Mouse (Mus musculus) cerebellum, adult 9-10 months (tissue): ENCODE measurements around the gene Dop1b.
"Not testable (repeated sequence)": the region's sequence is repeated elsewhere in the genome, so short reads cannot be mapped to it uniquely, and the experiment has no call there.

Experiments
- DNase-seq: peaks from one replicate; pipeline ENCODE4 v3.0.0; 2022

The Dop1b gene

DNA sequence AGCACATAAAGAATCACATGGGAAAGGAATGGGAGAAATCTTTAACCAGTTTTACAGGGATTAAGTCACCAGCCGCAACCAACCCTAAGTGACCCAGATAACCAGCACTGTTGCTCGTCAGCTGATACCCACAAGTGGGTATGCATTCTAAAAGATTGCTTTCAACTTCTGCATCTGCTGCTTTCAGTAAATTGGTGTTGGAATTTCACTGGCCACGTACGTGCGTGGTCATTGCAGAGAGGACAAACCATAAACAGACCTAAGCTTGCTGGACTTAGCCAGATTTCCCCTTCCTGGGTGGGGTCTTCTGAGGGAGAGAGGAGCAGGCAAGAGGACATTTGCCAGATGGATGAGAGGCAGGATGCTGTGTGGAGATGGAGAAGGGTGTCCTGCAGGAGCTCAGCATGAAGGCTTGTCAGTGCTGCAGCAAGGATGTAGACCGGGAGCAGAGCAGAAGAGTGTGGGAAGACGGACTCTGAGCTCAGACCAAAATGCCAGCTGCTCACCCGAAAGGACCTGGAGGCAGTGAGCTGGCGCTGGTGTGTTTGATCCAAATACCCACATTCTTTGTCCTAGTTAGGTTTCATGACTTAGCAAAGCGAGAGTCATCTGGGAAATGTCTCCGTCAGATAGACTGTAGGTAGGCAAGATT lies 86.3 kb downstream of the Dop1b start:
- peak; percentile 32 for DNase-seq

- no peak for DNase-seq
These were observed 86.9 kb downstream of the Dop1b start for GRCm38 (mm10) chr16:93798623-93799022.

DNA sequence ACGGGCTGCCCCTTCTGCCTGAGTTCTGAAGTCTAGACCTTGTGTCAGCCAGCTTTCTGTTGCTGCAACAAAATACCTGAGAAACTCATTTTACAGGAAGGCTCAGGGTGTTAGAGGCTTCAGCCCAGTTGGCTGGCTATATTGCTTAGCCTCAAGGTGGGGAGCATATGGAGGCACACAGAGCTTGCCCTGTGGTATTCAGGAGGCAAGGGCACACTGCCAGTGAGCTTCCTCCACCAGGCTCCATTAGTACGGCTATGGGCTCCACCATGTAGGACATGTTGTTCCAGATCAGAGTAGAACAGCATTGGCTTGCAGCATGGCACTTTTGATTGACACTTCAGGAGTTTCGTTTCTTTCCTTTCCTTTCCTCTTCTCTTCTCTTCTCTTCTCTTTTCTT lies 87.4 kb downstream of the Dop1b start:
- DNase-seq = peak; percentile 52

DNA sequence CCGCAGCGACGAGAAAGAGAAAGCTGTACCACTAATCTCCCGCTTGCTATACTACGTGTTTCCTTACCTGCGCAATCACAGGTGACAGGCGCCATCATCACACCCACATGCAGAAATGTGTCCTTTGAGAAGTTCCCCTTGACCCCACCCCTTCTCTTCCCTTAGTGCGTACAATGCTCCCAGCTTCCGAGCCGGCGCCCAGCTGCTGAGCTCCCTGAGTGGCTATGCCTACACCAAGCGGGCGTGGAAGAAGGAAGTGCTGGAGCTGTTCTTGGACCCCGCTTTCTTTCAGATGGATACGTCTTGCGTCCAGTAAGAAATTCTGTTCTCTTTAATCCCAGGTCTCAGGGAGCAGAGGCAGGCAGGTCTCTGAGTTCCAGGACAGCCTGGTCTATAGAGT lies 88.2 kb downstream of the Dop1b start:
- no peak for DNase-seq

DNA sequence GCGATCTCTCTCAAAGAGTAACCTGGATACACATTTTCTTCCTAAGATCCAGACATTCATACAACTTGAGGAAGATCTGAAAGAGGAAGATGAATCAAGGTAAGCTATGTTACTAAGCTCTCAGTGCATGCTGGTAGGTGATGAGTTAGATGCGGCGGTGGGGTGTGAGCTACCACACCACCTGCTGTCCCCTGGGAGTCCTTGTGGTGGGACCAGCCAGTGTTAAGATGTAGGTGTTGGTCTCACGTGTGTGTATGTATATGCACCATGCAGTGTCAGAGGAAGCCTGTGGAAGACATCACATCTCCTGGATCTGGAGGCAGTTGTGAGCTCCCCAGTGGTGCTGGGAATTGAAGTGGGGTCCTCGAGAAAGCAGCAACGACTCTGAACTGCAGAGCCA lies 95.5 kb downstream of the Dop1b start:
- no peak for DNase-seq

- no peak for DNase-seq
These were observed 96.4 kb downstream of the Dop1b start for GRCm38 (mm10) chr16:93807961-93808554.

GRCm38 (mm10) chr16:93815856-93816736 lies 104.4 kb downstream of the Dop1b start:
- no peak for DNase-seq

- no peak for DNase-seq
These were observed 105.2 kb downstream of the Dop1b start for GRCm38 (mm10) chr16:93816861-93817260.

- no peak for DNase-seq
These were observed 105.7 kb downstream of the Dop1b start for GRCm38 (mm10) chr16:93817371-93817770.

GRCm38 (mm10) chr16:93818691-93819324 lies 107.1 kb downstream of the Dop1b start:
- DNase-seq = no peak

- no peak for DNase-seq
These were observed 107.6 kb downstream of the Dop1b start for GRCm38 (mm10) chr16:93819325-93819696.

GRCm38 (mm10) chr16:93820040-93820439 lies 108.3 kb downstream of the Dop1b start:
- no peak for DNase-seq

GRCm38 (mm10) chr16:93821706-93822105 lies 110.0 kb downstream of the Dop1b start:
- DNase-seq = no peak

GRCm38 (mm10) chr16:93822433-93823225 lies 110.9 kb downstream of the Dop1b start:
- DNase-seq = not testable (repeated sequence)

DNA sequence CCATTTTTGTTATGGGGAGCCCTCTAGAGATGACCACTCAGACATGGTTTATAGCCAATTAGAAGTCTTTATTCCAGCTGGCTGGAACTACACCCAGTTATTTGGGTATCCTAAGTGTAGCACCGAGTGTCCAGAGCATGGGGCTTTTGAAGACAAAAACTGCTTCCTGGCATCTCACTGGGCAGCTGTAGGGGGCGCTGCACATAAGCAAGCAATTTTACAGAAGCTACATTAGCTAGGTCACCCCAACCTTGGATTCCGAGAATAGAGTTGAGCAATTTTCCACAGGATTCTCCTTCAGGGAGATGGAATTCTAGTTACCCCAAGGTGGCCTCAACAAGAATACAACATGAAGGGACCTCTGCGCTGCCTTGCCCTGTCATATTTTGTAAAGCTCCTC lies 113.1 kb downstream of the Dop1b start:
- no peak for DNase-seq

GRCm38 (mm10) chr16:93825463-93825862 lies 113.8 kb downstream of the Dop1b start:
- no peak for DNase-seq

DNA sequence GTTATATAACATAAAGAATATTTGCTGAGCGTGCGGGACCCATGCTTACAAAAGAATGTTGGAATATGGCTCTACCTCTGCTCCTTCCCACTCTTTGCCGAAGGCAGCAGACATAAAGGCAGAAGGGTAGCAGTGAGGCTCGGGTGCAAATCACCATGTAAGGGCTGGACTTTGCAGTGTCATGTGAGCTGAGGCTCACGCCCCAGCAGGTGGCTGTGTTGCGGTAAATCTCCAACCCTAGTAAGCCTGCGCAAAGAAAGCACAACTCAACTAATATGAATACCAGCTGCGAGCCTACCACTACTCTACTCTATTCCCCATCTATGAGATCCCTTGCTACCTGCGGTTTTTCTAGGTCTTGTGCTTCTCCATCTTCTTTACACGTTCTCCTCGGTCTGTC lies 114.3 kb downstream of the Dop1b start:
- DNase-seq = no peak

GRCm38 (mm10) chr16:93826478-93826877 lies 114.8 kb downstream of the Dop1b start:
- DNase-seq = not testable (repeated sequence)

DNA sequence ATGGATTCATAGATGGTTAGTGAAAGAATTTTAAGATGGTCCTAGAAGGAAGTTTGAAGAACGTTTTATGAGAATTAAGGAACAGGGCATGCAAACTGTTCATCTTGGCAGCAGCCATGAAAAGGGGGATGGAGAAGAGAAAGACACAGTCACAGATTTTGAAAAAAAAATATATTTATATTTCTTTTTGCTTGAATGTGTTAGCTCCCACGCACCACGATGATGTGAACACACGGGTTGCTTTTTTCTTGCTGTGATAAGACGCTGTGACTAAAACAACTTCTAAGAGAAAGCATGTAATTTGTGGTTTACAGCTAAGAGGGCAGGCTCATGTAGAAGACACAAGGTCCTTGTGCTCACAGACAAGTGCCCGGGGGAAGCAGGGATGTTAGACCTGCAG lies 115.2 kb downstream of the Dop1b start:
- no peak for DNase-seq

- no peak for DNase-seq
These were observed 117.8 kb downstream of the Dop1b start for GRCm38 (mm10) chr16:93829526-93829925.

DNA sequence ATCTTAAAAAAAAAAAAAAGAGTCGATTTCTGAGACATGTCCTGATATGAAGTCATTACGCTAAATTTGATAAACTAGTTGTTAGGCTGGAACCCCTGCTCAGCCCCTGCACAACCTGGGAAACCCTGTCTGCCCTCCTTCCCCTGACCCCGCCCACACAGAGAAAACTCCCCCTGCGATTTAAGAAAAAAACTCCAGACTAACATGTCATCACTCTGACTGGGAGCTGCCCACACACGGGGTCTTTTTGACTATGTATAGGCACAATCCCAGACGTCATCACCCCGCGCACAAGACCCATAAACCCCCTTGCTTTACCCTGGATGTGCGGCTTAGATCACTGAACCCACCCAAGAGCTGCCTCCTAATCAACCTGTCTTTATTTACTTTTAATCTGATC lies 118.4 kb downstream of the Dop1b start:
- peak; percentile 28 for DNase-seq

- DNase-seq = peak; percentile 35
These were observed 119.2 kb downstream of the Dop1b start for GRCm38 (mm10) chr16:93830916-93831315.
